Mouse (Mus musculus) right cerebral cortex, postnatal 25 days (tissue): ENCODE results near the gene Spry1.

Experiments used
- DNase-seq: peaks from one replicate; pipeline ENCODE4 v3.0.0; 2022

The Spry1 gene

GRCm38 (mm10) chr3:37675056-37675525 lies 35.3 kb downstream of the Spry1 start:
- no peak for DNase-seq

- DNase-seq = no peak
These were observed 36.5 kb downstream of the Spry1 start for GRCm38 (mm10) chr3:37676291-37676690.

- no peak for DNase-seq
These were observed 46.5 kb downstream of the Spry1 start for GRCm38 (mm10) chr3:37686219-37686618.

- DNase-seq = no peak
These were observed 47.0 kb downstream of the Spry1 start for GRCm38 (mm10) chr3:37686751-37687150.

- DNase-seq = peak; percentile 48
These were observed 47.6 kb downstream of the Spry1 start for GRCm38 (mm10) chr3:37687158-37687980.

DNA sequence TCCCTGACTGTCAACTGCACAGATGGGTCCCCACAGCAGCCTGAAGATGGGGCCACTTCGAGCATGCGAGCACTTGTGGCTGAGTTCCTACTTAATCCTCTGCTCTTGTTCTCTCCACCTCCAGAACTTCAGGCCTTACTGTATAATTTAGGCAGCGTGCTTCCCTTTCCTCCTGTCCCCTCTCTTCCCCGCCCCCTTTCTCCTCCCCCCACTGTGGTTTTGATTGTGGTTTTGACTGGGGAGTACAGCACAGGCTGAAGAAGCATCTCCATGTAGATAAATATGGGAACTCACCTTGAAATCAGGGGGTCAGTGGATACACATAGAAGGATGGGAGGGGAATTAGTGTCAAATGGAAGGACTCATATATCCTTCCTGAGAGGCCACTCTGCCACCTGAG lies 53.2 kb downstream of the Spry1 start:
- no peak for DNase-seq

DNA sequence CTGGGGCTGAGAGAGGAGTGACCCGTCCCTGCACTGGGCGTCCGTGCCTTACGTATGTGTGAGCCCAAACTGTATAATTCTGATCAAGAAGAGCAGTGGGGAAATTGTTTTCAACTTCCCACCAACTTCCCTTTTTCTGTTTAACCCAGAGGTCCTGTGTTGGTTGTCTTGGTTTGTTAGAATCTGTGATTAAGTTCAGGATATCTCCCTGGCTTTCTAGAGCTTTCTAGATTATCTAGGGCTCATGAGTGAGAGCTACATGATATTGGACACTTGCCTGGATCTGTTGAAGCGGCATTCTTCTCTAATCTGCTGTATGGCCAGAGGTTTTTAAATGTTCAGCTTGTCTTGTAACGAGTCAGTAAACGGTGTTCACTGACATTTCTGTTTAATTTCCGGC lies 53.8 kb downstream of the Spry1 start:
- no peak for DNase-seq
